Mouse (Mus musculus) CH12.LX (cell line): ENCODE measurements around the gene Icam5. TPM values are rescaled to one million over a fixed set of nuclear protein-coding genes. Genes with fewer than 3 reads are reported as not detected.

Experiments
- DNase-seq: peaks from one replicate; pipeline ENCODE4 v3.0.0-alpha.2; 2013; ENCODE audit errors: extremely low read depth
- H3K27ac ChIP-seq: 2 replicates; pipeline ENCODE4 v1.5.1; 2012; ENCODE audit warnings: low read depth, mild to moderate bottlenecking, control low read depth, moderate library complexity; ENCODE audit not compliant: insufficient read depth
- H3K27me3 ChIP-seq: replicated peaks from 2 replicates; pipeline ENCODE3; 2012; ENCODE audit warnings: inconsistent platforms
- H3K36me3 ChIP-seq, 2 experiments: replicated peaks in 1 of 2; 2 replicates each; pipeline versions ENCODE3 to v1.6.1; 2012; ENCODE audit warnings: inconsistent platforms in 1 of 2, low read length in 1 of 2, mild to moderate bottlenecking in 1 of 2, mixed read lengths in 1 of 2, moderate library complexity in 1 of 2; ENCODE audit not compliant: control insufficient read depth in 1 of 2, insufficient read depth in 1 of 2
- H3K4me1 ChIP-seq, 2 experiments: 2 replicates each; pipeline ENCODE4 v1.6.1; 2012; ENCODE audit warnings: inconsistent platforms in 1 of 2, moderate library complexity in 1 of 2; ENCODE audit not compliant: insufficient read depth in 2 of 2, control insufficient read depth in 1 of 2
- H3K4me2 ChIP-seq: 2 replicates; pipeline ENCODE4 v1.6.1; 2012; ENCODE audit warnings: low read depth, mild to moderate bottlenecking, control low read depth; ENCODE audit not compliant: poor library complexity, insufficient read depth, severe bottlenecking
- H3K4me3 ChIP-seq, 3 experiments: fragments of 150-350 bp in 1 of 3; sonication (generic) in 1 of 3; replicated peaks in 1 of 3; 2 replicates each; pipeline versions ENCODE3 to v1.5.1; 2011 to 2012; ENCODE audit warnings: low read depth in 2 of 3, low read length in 2 of 3, mild to moderate bottlenecking in 2 of 3, moderate library complexity in 2 of 3, control low read depth in 1 of 3, improper control_type of control experiment in 1 of 3, inconsistent platforms in 1 of 3, mixed read lengths in 1 of 3; ENCODE audit not compliant: poor library complexity in 1 of 3
- H3K79me2 ChIP-seq: replicated peaks from 2 replicates; pipeline ENCODE4 v1.6.1; 2012; ENCODE audit warnings: mild to moderate bottlenecking, moderate library complexity; ENCODE audit not compliant: control insufficient read depth, poor library complexity, insufficient read depth, severe bottlenecking; ENCODE audit errors: extremely low read depth
- H3K9ac ChIP-seq: 2 replicates; pipeline ENCODE4 v1.6.1; 2012; ENCODE audit warnings: low read depth, mild to moderate bottlenecking, control low read depth, moderate library complexity; ENCODE audit not compliant: insufficient read depth
- H3K9me3 ChIP-seq: replicated peaks from 2 replicates; pipeline ENCODE3; 2012; ENCODE audit warnings: low read length, inconsistent platforms, mixed read lengths
- BHLHE40 ChIP-seq: IDR thresholded peaks from 2 replicates; pipeline ENCODE4 v1.6.1; 2011; ENCODE audit warnings: mild to moderate bottlenecking, low read depth, low read length, improper control_type of control experiment
- CHD1 ChIP-seq: IDR thresholded peaks from 2 replicates; pipeline ENCODE4 v1.6.1; 2012; ENCODE audit warnings: low read depth, low read length, improper control_type of control experiment, inconsistent platforms
- CHD2 ChIP-seq: IDR thresholded peaks from 2 replicates; pipeline ENCODE4 v1.6.1; 2011; ENCODE audit warnings: low read length, improper control_type of control experiment
- CTCF ChIP-seq, 2 experiments: IDR thresholded peaks in 1 of 2; conservative IDR thresholded peaks in 1 of 2; 2 replicates each; pipeline ENCODE4 v1.5.1; 2011 to 2012; ENCODE audit warnings: low read depth in 2 of 2, low read length in 2 of 2, improper control_type of control experiment in 1 of 2, inconsistent platforms in 1 of 2, mild to moderate bottlenecking in 1 of 2, moderate library complexity in 1 of 2
- E2F4 ChIP-seq: IDR thresholded peaks from 2 replicates; pipeline ENCODE4 v1.6.1; 2011; ENCODE audit warnings: low read depth, low read length, improper control_type of control experiment; ENCODE audit not compliant: insufficient replicate concordance
- ELF1 ChIP-seq: IDR thresholded peaks from 2 replicates; pipeline ENCODE4 v1.6.1; 2014; ENCODE audit warnings: low read depth, mild to moderate bottlenecking, inconsistent platforms, low read length, improper control_type of control experiment
- EP300 ChIP-seq: IDR thresholded peaks from 2 replicates; pipeline ENCODE4 v1.6.1; 2011; ENCODE audit warnings: low read length, improper control_type of control experiment
- ETS1 ChIP-seq: conservative IDR thresholded peaks from 2 replicates; pipeline ENCODE4 v1.6.1; 2012; ENCODE audit warnings: low read depth, mild to moderate bottlenecking, inconsistent platforms, low read length, improper control_type of control experiment, moderate library complexity
- GABPA ChIP-seq: IDR thresholded peaks from 2 replicates; pipeline ENCODE4 v1.6.1; 2012; ENCODE audit warnings: low read depth, low read length, improper control_type of control experiment, inconsistent platforms; ENCODE audit not compliant: insufficient replicate concordance
- HCFC1 ChIP-seq: IDR thresholded peaks from 2 replicates; pipeline ENCODE4 v1.6.1; 2012; ENCODE audit warnings: low read depth, mild to moderate bottlenecking, inconsistent platforms, low read length, improper control_type of control experiment
- IRF4 ChIP-seq: IDR thresholded peaks from 2 replicates; pipeline ENCODE4 v1.6.1; 2014; ENCODE audit warnings: low read depth, mild to moderate bottlenecking, inconsistent platforms, low read length, improper control_type of control experiment
- JUN ChIP-seq: IDR thresholded peaks from 2 replicates; pipeline ENCODE4 v1.6.1; 2011; ENCODE audit warnings: low read depth, mild to moderate bottlenecking, low read length, improper control_type of control experiment, moderate library complexity; ENCODE audit not compliant: insufficient read depth
- JUND ChIP-seq: conservative IDR thresholded peaks from 2 replicates; pipeline ENCODE4 v1.6.1; 2011; ENCODE audit warnings: low read depth, low read length, improper control_type of control experiment
- KAT2A ChIP-seq: IDR thresholded peaks from 2 replicates; pipeline ENCODE4 v1.6.1; 2012; ENCODE audit warnings: low read length, improper control_type of control experiment, inconsistent platforms; ENCODE audit not compliant: insufficient replicate concordance
- MAFK ChIP-seq: IDR thresholded peaks from 2 replicates; pipeline ENCODE4 v1.6.1; 2011; ENCODE audit warnings: low read length, improper control_type of control experiment; ENCODE audit not compliant: insufficient replicate concordance
- MAX ChIP-seq: IDR thresholded peaks from 2 replicates; pipeline ENCODE4 v1.6.1; 2011; ENCODE audit warnings: low read length, improper control_type of control experiment
- MAZ ChIP-seq: IDR thresholded peaks from 2 replicates; pipeline ENCODE4 v1.6.1; 2012; ENCODE audit warnings: low read depth, mild to moderate bottlenecking, inconsistent platforms, low read length, improper control_type of control experiment, moderate library complexity
- MEF2A ChIP-seq: IDR thresholded peaks from 2 replicates; pipeline ENCODE4 v1.6.1; 2014; ENCODE audit warnings: low read depth, mild to moderate bottlenecking, inconsistent platforms, low read length, improper control_type of control experiment, borderline replicate concordance
- MXI1 ChIP-seq: IDR thresholded peaks from 2 replicates; pipeline ENCODE4 v1.6.1; 2011; ENCODE audit warnings: mild to moderate bottlenecking, low read depth, low read length, improper control_type of control experiment
- MYC ChIP-seq: IDR thresholded peaks from 2 replicates; pipeline ENCODE4 v1.6.1; 2011; ENCODE audit warnings: low read depth, mild to moderate bottlenecking, improper control_type of control experiment, low read length
- NELFE ChIP-seq: IDR thresholded peaks from 2 replicates; pipeline ENCODE4 v1.6.1; 2011; ENCODE audit warnings: low read depth, low read length, improper control_type of control experiment
- NRF1 ChIP-seq: IDR thresholded peaks from 2 replicates; pipeline ENCODE4 v1.6.1; 2014; ENCODE audit warnings: low read depth, mild to moderate bottlenecking, inconsistent platforms, low read length, improper control_type of control experiment, moderate library complexity
- PAX5 ChIP-seq: IDR thresholded peaks from 2 replicates; pipeline ENCODE4 v1.6.1; 2012; ENCODE audit warnings: low read length, inconsistent platforms, mixed read lengths
- POLR2A ChIP-seq: IDR thresholded peaks from 2 replicates; pipeline ENCODE4 v1.6.1; 2011; ENCODE audit warnings: low read depth, mild to moderate bottlenecking, improper control_type of control experiment, low read length
- POLR2AphosphoS2 ChIP-seq: IDR thresholded peaks from 2 replicates; pipeline ENCODE4 v1.6.1; 2011; ENCODE audit warnings: low read depth, low read length, improper control_type of control experiment
- RAD21 ChIP-seq: IDR thresholded peaks from 2 replicates; pipeline ENCODE4 v1.6.1; 2011; ENCODE audit warnings: low read depth, mild to moderate bottlenecking, low read length, improper control_type of control experiment, moderate library complexity
- RCOR1 ChIP-seq: conservative IDR thresholded peaks from 2 replicates; pipeline ENCODE4 v1.6.1; 2012; ENCODE audit warnings: low read depth, mild to moderate bottlenecking, inconsistent platforms, low read length, improper control_type of control experiment
- SIN3A ChIP-seq: IDR thresholded peaks from 2 replicates; pipeline ENCODE4 v1.6.1; 2012; ENCODE audit warnings: low read length, improper control_type of control experiment, inconsistent platforms
- SMC3 ChIP-seq: IDR thresholded peaks from 2 replicates; pipeline ENCODE4 v1.6.1; 2011; ENCODE audit warnings: low read depth, low read length, improper control_type of control experiment
- TBP ChIP-seq: conservative IDR thresholded peaks from 2 replicates; pipeline ENCODE4 v1.6.1; 2011; ENCODE audit warnings: low read depth, low read length, improper control_type of control experiment
- TCF12 ChIP-seq: IDR thresholded peaks from 2 replicates; pipeline ENCODE4 v1.6.1; 2014; ENCODE audit warnings: low read depth, mild to moderate bottlenecking, inconsistent platforms, low read length, improper control_type of control experiment
- UBTF ChIP-seq: IDR thresholded peaks from 2 replicates; pipeline ENCODE4 v1.6.1; 2012; ENCODE audit warnings: low read depth, mild to moderate bottlenecking, inconsistent platforms, low read length, improper control_type of control experiment, moderate library complexity
- USF1 ChIP-seq: IDR thresholded peaks from 2 replicates; pipeline ENCODE4 v1.6.1; 2014; ENCODE audit warnings: low read depth, mild to moderate bottlenecking, inconsistent platforms, low read length, improper control_type of control experiment
- USF2 ChIP-seq: conservative IDR thresholded peaks from 2 replicates; pipeline ENCODE4 v1.6.1; 2011; ENCODE audit warnings: low read depth, low read length, improper control_type of control experiment
- ZC3H11A ChIP-seq: IDR thresholded peaks from 2 replicates; pipeline ENCODE4 v1.6.1; 2012; ENCODE audit warnings: low read depth, mild to moderate bottlenecking, inconsistent platforms, low read length, improper control_type of control experiment
- ZKSCAN1 ChIP-seq: IDR thresholded peaks from 2 replicates; pipeline ENCODE4 v1.6.1; 2012; ENCODE audit warnings: low read depth, inconsistent platforms, low read length, improper control_type of control experiment, borderline replicate concordance
- ZMIZ1 ChIP-seq: IDR thresholded peaks from 2 replicates; pipeline ENCODE4 v1.6.1; 2012; ENCODE audit warnings: low read depth, mild to moderate bottlenecking, inconsistent platforms, low read length, improper control_type of control experiment
- ZNF384 ChIP-seq: IDR thresholded peaks from 2 replicates; pipeline ENCODE4 v1.6.1; 2012; ENCODE audit warnings: low read depth, low read length, improper control_type of control experiment, inconsistent platforms
- dilution Hi-C: fragments of 300-500 bp; cut with MboI; formaldehyde crosslinking; loops from 2 replicates; pipeline ENCODE4 v1.14.3; 2020; ENCODE audit warnings: low sequenced_read_pairs; ENCODE audit not compliant: extremely low pct_unique_long_range_greater_than_20kb, extremely low pct_ligation_motif_present
- in situ Hi-C: fragments of 300-500 bp; cut with MboI; formaldehyde crosslinking; loops from 3 replicates; pipeline ENCODE4 v1.14.3; 2019; ENCODE audit warnings: low sequenced_read_pairs, low pct_ligation_motif_present, low pct_unique_long_range_greater_than_20kb, mixed read lengths
- polyA plus RNA-seq: library from polyadenylated mRNA; unstranded; fragments of >175 nt; gene quantifications from 2 replicates; pipeline ENCODE4 v1.2.1, GENCODE M21; 2012; ENCODE audit warnings: low read depth; ENCODE audit not compliant: insufficient read length
- total RNA-seq, 2 experiments: library from RNA; depleted of rRNA; stranded (reverse); fragments of 300-350 nt in 1 of 2; fragments of >200 nt in 1 of 2; gene quantifications; 2 replicates each; pipeline ENCODE4 v1.2.3; 2012 to 2014

The Icam5 gene
- total and polyA plus RNA-seq, 3 experiments, result 0.89 to 4.9 (median 1.6) TPM

DNA sequence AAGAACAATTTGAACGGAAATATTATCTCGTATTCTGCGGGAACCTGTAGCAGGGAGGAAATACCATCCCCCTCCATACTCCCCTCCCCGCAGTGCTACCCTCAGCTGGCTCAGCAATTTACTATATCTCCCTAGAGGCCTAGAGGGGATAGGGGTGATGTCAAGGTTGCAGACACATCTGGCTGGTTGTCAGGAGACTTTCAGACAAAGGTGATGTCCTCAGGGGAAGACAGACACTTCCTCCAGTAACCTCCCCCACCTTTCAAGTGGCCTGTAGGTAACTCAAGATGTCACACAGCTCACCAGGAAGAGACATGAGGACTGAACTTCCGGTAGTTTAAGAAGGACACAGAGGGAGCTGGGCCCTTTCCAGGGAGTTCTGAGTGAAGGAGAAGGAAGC is 48.7 kb upstream of the Icam5 start:
- DNase-seq, result peak; percentile 76
- no peaks in the 10 kb centered on the region for H3K36me3 ChIP-seq
- peaks cover 5% of the 10 kb centered on the region for H3K27me3 ChIP-seq
- H3K4me3 ChIP-seq, result peak overlapping the region in 1 of 3 experiments; percentile 33
- peaks cover 16 to 61% of the 10 kb centered on the region in 2 experiments for H3K4me1 ChIP-seq
- dilution Hi-C loops (no loop called here), in situ Hi-C loops (no loop called here)
- peak overlapping the region; percentile 15; the same call in 1 of the 2 replicates for H3K9ac ChIP-seq
- TF ChIP-seq IRF4, result no peak
- peak; percentile 89 for TF ChIP-seq ETS1
- TF ChIP-seq ZKSCAN1, result no peak
- TF ChIP-seq TBP, result 0 out of 2 replicates have a peak, but pooled peaks have one; percentile 26
- peak; percentile 89 for TF ChIP-seq MAFK
- TF ChIP-seq HCFC1, result peak; percentile 39; the same call in 1 of the 2 replicates
- TF ChIP-seq POLR2A, result peak; percentile 36; the same call in 1 of the 2 replicates
- no peak for TF ChIP-seq MEF2A
- TF ChIP-seq MYC, result no peak; the same call in 1 of the 2 replicates
- TF ChIP-seq MAZ, result no peak
- no peak for TF ChIP-seq UBTF
- TF ChIP-seq JUN, result no peak
- TF ChIP-seq ZNF384, result no peak
- TF ChIP-seq RCOR1, result no peak
- no peak for TF ChIP-seq RAD21
- no peak for TF ChIP-seq POLR2AphosphoS2
- no peak for TF ChIP-seq USF2
- no peak for TF ChIP-seq E2F4
- peak; percentile 80 for TF ChIP-seq ELF1
- no peak for TF ChIP-seq ZMIZ1
- TF ChIP-seq PAX5, result no peak
- no peak for TF ChIP-seq MAX
- TF ChIP-seq SMC3, result no peak
- TF ChIP-seq CHD1, result no peak
- TF ChIP-seq GABPA, result no peak
- TF ChIP-seq TCF12, result peak; percentile 30; the same call in 1 of the 2 replicates
- TF ChIP-seq EP300, result no peak; the same call in 1 of the 2 replicates
- no peak for TF ChIP-seq JUND
- TF ChIP-seq NELFE, result no peak
- peak; percentile 70 for TF ChIP-seq CHD2
- TF ChIP-seq MXI1, result no peak
- TF ChIP-seq ZC3H11A, result no peak
- TF ChIP-seq KAT2A, result no peak
- no peak for TF ChIP-seq SIN3A
- no peak for TF ChIP-seq USF1
- peak; percentile 71 for TF ChIP-seq BHLHE40
- TF ChIP-seq CTCF (conservative IDR thresholded peaks at IDR 0.05 in 1 of 2, IDR thresholded peaks at IDR 0.05 in 1 of 2; ENCODE audit: low read depth in 2 of 2, low read length in 2 of 2), result no peak
- TF ChIP-seq NRF1, result no peak
- no peaks in the 10 kb centered on the region for H3K79me2 ChIP-seq
- H3K27ac ChIP-seq, result no peak overlapping the region
- H3K4me2 ChIP-seq, result peak overlapping the region; percentile 30; the same call in 1 of the 2 replicates
- no peaks in the 10 kb centered on the region for H3K9me3 ChIP-seq
